Mouse (Mus musculus) brain, embryonic 14.5 days (tissue): ENCODE measurements around the gene Cd209a.

ENCODE experiments used
- CTCF ChIP-seq: fragments of 200-500 bp; IDR thresholded peaks from 2 replicates; pipeline ENCODE4 v1.5.1; 2012; ENCODE audit warnings: inconsistent platforms, mild to moderate bottlenecking, moderate library complexity, borderline replicate concordance; ENCODE audit not compliant: insufficient read depth, insufficient read length; ENCODE audit errors: extremely low read depth
- POLR2A ChIP-seq: fragments of 200-500 bp; IDR thresholded peaks from 2 replicates; pipeline ENCODE4 v1.6.1; 2012; ENCODE audit warnings: mild to moderate bottlenecking, inconsistent platforms, borderline replicate concordance; ENCODE audit not compliant: poor library complexity, insufficient read depth, insufficient read length, severe bottlenecking; ENCODE audit errors: extremely low read depth

GRCm38 (mm10) chr8:3721041-3721440, 27.7 kb downstream of the Cd209a start:
- TF ChIP-seq POLR2A, result no peak
- no peak for TF ChIP-seq CTCF
